Mouse (Mus musculus): ENCODE results near the gene Rbms3. TPM values are rescaled to one million over a fixed set of nuclear protein-coding genes. Genes with fewer than 3 reads are reported as not detected.
A peak's percentile ranks its signal among the peaks of the same experiment; 100 is the strongest.

Rbms3 gene
- polyA plus RNA-seq, 1 experiment = 16.5 TPM

DNA sequence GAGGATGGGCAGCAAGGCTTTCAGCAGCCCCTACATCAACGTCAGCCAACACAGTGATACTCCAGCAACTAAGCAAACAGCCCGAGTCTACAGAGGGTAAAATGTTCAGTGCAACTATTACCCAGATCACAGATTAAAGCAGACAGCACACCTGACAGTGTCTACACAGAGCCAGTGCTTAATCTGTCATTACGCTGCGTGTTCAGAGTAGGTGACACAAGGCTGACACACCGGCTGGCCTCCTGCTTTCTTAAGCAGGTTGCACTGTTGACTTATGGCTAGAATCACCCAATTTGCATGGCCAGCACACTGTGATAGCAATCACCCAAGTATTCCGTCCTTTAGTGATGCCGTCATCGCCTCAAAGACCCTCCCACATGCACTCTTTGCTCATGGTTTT, 550.2 kb downstream of the Rbms3 start:
- TF ChIP-seq POLR2A (IDR thresholded peaks at IDR 0.05; ENCODE audit: low read depth, low read length) = no peak
- no peak for TF ChIP-seq CTCF (conservative IDR thresholded peaks at IDR 0.05; ENCODE audit: insufficient read depth, insufficient read length, low read depth, low read length)
- DNase-seq = no peak
- Histone ChIP-seq H3K27ac (ENCODE audit: insufficient read depth, low read depth, low read length) (no peak overlapping the region), H3K36me3 (ENCODE audit: control insufficient read depth, insufficient read depth, low read length) (no peaks in the 10 kb centered on the region), H3K4me3 (ENCODE audit: insufficient read depth, low read depth, low read length) (no peak overlapping the region), H3K4me1 (ENCODE audit: control insufficient read depth, insufficient read depth, low read length) (no peaks in the 10 kb centered on the region), H3K27me3 (replicated peaks; ENCODE audit: control insufficient read depth, insufficient read depth, low read length) (no peaks in the 10 kb centered on the region; the same call in 1 of the 2 replicates)
- 83% methylated on average over 8 of the region's 8 CpGs for WGBS

DNA sequence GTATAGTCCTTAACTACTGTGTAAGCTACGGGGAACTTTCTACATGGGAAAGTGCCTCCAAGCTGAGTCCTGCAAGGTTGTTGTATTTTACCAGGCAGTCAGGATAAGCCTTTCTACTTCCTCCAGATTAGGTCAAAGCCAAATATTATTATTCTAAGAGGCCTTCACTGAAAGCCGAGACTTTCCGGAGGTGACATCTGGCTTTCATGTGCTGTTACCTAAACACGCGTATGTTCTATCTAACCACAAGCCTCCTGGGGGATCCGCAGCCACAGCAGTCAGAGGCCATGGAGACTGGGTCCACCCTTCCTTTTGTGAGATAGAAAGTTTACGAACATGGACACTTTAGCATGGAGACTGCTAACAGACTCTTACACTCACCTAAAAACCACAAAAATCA, 552.2 kb downstream of the Rbms3 start:
- no peak for DNase-seq
- Histone ChIP-seq H3K4me1 (ENCODE audit: control insufficient read depth, insufficient read depth, low read length) (no peaks in the 10 kb centered on the region), H3K36me3 (ENCODE audit: control insufficient read depth, insufficient read depth, low read length) (no peaks in the 10 kb centered on the region), H3K27me3 (replicated peaks; ENCODE audit: control insufficient read depth, insufficient read depth, low read length) (no peaks in the 10 kb centered on the region), H3K27ac (ENCODE audit: insufficient read depth, low read depth, low read length) (no peak overlapping the region), H3K4me3 (ENCODE audit: insufficient read depth, low read depth, low read length) (no peak overlapping the region)
- 77% methylated on average over 7 of the region's 7 CpGs for WGBS
- TF ChIP-seq CTCF (conservative IDR thresholded peaks at IDR 0.05; ENCODE audit: insufficient read depth, insufficient read length, low read depth, low read length) = no peak
- TF ChIP-seq POLR2A (IDR thresholded peaks at IDR 0.05; ENCODE audit: low read depth, low read length) = no peak

DNA sequence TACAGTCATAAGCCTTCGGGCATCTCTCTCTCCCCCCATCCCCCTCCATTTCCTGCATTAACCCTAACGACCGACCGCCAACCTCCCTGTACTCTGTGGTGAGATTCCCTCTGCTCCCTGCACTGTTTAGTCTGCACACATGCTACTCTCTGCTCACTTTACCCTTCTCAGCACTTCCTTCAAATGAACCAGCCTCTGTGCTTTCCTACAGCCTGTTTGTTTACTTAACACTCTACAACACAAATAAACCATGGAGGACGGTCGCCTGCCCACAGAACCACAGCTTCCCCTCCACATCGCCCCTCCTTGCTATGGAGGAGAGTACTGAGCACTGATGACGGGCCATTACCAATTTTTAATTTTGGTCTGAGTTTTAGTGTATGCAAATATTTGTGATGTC, 552.9 kb downstream of the Rbms3 start:
- TF ChIP-seq CTCF (conservative IDR thresholded peaks at IDR 0.05; ENCODE audit: insufficient read depth, insufficient read length, low read depth, low read length) (no peak), POLR2A (IDR thresholded peaks at IDR 0.05; ENCODE audit: low read depth, low read length) (no peak)
- H3K4me1 ChIP-seq (ENCODE audit: control insufficient read depth, insufficient read depth, low read length) = no peaks in the 10 kb centered on the region; the same call in 1 of the 2 replicates
- H3K36me3 ChIP-seq (ENCODE audit: control insufficient read depth, insufficient read depth, low read length) = no peaks in the 10 kb centered on the region
- 75% methylated on average over 8 of the region's 8 CpGs for WGBS
- H3K4me3 ChIP-seq (ENCODE audit: insufficient read depth, low read depth, low read length) = no peak overlapping the region
- no peaks in the 10 kb centered on the region for H3K27me3 ChIP-seq (replicated peaks; ENCODE audit: control insufficient read depth, insufficient read depth, low read length)
- DNase-seq = no peak
- H3K27ac ChIP-seq (ENCODE audit: insufficient read depth, low read depth, low read length) = no peak overlapping the region

DNA sequence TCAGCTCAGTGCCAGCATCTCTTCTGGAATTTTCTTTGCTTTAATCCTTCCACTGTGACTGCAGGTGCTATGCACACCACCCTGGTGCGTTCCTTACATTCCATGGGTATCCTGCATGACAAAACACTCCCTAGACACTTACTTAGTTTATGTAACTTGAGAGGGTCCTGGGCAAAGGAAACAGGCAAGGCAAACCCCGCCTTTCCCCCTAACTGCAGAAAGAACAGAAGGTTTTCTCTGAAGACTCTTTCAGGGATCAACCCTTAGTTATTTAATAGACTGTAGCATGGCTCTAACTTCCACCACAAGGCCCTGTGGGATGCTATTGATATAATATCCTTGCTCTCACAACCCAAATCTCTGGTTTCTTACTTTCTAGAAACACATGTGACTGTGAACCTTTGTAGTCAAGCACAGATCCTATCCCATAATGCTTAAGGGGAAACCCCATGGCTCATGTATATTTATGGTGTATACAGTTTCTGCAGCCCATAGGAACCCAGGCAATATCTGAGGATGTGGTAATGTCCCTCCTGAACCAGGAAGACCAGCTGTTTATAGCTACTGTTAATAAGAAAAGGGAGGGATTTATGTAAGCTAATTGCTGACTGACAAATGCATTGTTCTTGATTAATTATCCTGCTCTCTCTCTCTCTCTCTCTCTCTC, 557.1 kb downstream of the Rbms3 start:
- peak; percentile 28 for DNase-seq
- TF ChIP-seq CTCF (conservative IDR thresholded peaks at IDR 0.05; ENCODE audit: insufficient read depth, insufficient read length, low read depth, low read length) = no peak
- TF ChIP-seq POLR2A (IDR thresholded peaks at IDR 0.05; ENCODE audit: low read depth, low read length) = no peak
- WGBS = 30% methylated on average over 2 of the region's 2 CpGs

DNA sequence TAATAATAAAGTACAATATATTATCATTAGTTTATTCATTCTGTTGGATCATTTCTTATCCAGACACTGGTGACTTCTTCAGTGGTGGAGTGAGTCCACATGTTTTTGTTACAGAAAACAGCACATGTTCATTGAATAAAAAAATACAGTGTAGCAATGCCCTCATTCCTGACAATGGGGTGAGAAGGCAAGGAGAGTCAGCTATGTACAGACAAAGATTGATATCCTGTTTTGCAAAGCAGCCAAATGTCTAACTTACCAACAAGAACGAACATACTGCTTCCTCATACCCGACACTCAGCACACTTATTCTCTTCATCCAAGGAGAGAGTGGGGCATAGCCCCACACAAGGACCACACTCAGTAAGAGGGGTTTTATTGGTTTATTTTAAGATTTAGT, 559.1 kb downstream of the Rbms3 start:
- H3K4me3 ChIP-seq (ENCODE audit: insufficient read depth, low read depth, low read length) = no peak overlapping the region
- no peaks in the 10 kb centered on the region; the same call in 1 of the 2 replicates for H3K4me1 ChIP-seq (ENCODE audit: control insufficient read depth, insufficient read depth, low read length)
- WGBS = 55% methylated on average over 2 of the region's 2 CpGs
- no peak for DNase-seq
- no peaks in the 10 kb centered on the region for H3K36me3 ChIP-seq (ENCODE audit: control insufficient read depth, insufficient read depth, low read length)
- no peaks in the 10 kb centered on the region for H3K27me3 ChIP-seq (replicated peaks; ENCODE audit: control insufficient read depth, insufficient read depth, low read length)
- no peak overlapping the region for H3K27ac ChIP-seq (ENCODE audit: insufficient read depth, low read depth, low read length)
- TF ChIP-seq CTCF (conservative IDR thresholded peaks at IDR 0.05; ENCODE audit: insufficient read depth, insufficient read length, low read depth, low read length) = no peak
- no peak for TF ChIP-seq POLR2A (IDR thresholded peaks at IDR 0.05; ENCODE audit: low read depth, low read length)

More for the DNA sequence above, 557.1 kb downstream of the Rbms3 start:
- Histone ChIP-seq H3K4me3 (ENCODE audit: insufficient read depth, low read depth, low read length) (no peak overlapping the region), H3K27ac (ENCODE audit: insufficient read depth, low read depth, low read length) (peak overlapping the region; percentile 56; the same call in 1 of the 2 replicates), H3K36me3 (ENCODE audit: control insufficient read depth, insufficient read depth, low read length) (no peaks in the 10 kb centered on the region), H3K4me1 (ENCODE audit: control insufficient read depth, insufficient read depth, low read length) (no peaks in the 10 kb centered on the region; the same call in 1 of the 2 replicates), H3K27me3 (replicated peaks; ENCODE audit: control insufficient read depth, insufficient read depth, low read length) (no peaks in the 10 kb centered on the region)

DNA sequence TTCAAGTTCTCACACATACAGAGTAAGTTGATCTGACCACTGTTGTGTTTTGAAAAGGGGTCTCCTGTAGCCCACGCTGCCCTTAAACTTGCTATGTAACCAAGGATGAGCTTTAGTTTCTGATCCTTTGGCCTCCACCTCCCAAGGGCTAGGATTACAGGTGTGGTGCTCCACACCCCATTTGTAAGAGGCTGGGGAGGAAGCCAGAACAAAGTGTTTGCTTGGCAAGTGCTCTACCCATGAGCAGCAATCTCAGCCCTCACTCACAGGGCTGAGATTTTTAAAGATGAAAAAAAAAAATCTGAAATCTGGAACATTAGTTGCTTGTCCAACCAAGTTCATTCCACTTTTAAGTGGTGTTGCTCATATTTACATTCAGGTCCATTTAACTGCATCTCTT, 560.5 kb downstream of the Rbms3 start:
- no peak for TF ChIP-seq POLR2A (IDR thresholded peaks at IDR 0.05; ENCODE audit: low read depth, low read length)
- no peak for TF ChIP-seq CTCF (conservative IDR thresholded peaks at IDR 0.05; ENCODE audit: insufficient read depth, insufficient read length, low read depth, low read length)
- WGBS = 88% methylated on average over 1 of the region's 1 CpGs

DNA sequence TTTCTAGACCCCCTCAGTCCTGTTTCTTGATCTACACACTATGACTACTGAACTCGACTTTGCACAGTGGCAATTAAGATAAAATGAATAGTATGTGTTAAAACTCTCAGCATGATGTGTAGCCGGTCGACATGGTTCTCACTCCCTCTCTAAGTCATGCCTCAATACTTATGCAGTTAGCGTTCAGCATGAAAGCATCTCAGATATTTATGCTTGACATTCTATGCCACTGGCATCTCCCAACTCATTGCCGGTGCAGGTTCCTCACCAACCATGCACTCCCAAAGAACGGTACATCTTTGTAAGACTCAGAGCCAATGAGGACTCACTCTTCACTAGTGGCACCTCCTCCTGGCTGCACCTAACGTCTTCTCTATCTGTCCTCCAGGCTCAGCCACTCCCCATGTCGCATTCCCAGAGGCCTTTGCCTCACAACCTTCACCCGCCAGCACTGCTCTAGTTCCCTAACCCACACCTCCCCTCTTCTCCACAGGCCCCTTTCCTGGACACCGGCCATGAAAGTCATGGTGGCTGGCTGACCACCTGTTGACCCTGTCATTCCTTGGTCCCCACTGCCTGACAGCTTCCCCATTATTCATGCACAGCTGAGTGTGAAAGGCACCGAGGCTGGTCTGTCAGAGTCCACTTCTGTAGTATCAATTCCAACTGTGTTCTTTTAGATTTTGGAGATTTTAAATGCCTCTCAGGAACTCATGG, 561.9 kb downstream of the Rbms3 start:
- no peaks in the 10 kb centered on the region; the same call in 1 of the 2 replicates for H3K4me1 ChIP-seq (ENCODE audit: control insufficient read depth, insufficient read depth, low read length)
- peak; percentile 65 for DNase-seq
- no peaks in the 10 kb centered on the region for H3K27me3 ChIP-seq (replicated peaks; ENCODE audit: control insufficient read depth, insufficient read depth, low read length)
- 37% methylated on average over 11 of the region's 11 CpGs for WGBS
- peak overlapping the region; percentile 56; the same call in 1 of the 2 replicates for H3K27ac ChIP-seq (ENCODE audit: insufficient read depth, low read depth, low read length)
- TF ChIP-seq POLR2A (IDR thresholded peaks at IDR 0.05; ENCODE audit: low read depth, low read length) (no peak), CTCF (conservative IDR thresholded peaks at IDR 0.05; ENCODE audit: insufficient read depth, insufficient read length, low read depth, low read length) (no peak)
- no peaks in the 10 kb centered on the region for H3K36me3 ChIP-seq (ENCODE audit: control insufficient read depth, insufficient read depth, low read length)
- H3K4me3 ChIP-seq (ENCODE audit: insufficient read depth, low read depth, low read length) = no peak overlapping the region

More for the DNA sequence above, 560.5 kb downstream of the Rbms3 start:
- Histone ChIP-seq H3K36me3 (ENCODE audit: control insufficient read depth, insufficient read depth, low read length) (no peaks in the 10 kb centered on the region), H3K4me1 (ENCODE audit: control insufficient read depth, insufficient read depth, low read length) (no peaks in the 10 kb centered on the region; the same call in 1 of the 2 replicates), H3K27me3 (replicated peaks; ENCODE audit: control insufficient read depth, insufficient read depth, low read length) (no peaks in the 10 kb centered on the region), H3K4me3 (ENCODE audit: insufficient read depth, low read depth, low read length) (no peak overlapping the region), H3K27ac (ENCODE audit: insufficient read depth, low read depth, low read length) (no peak overlapping the region)
- no peak for DNase-seq
